Mouse (Mus musculus) left cerebral cortex, postnatal 25 days (tissue): ENCODE measurements around the gene Apof. TPM values are rescaled to one million over a fixed set of nuclear protein-coding genes. Genes with fewer than 3 reads are reported as not detected.

Experiments
- DNase-seq, 2 experiments: peaks; one replicate each; pipeline ENCODE4 v3.0.0; 2022; ENCODE audit warnings: low spot score in 2 of 2, mixed read lengths in 1 of 2
- intact Hi-C: fragments of 180-260 bp; cut with DNase I; formaldehyde crosslinking; loops from one replicate; pipeline ENCODE4 v1.15.1; 2025
- total RNA-seq, 2 experiments: library from RNA; stranded (reverse); gene quantifications; 2 replicates each; pipeline ENCODE4 v1.2.3; 2021

Gene Apof
- total RNA-seq: not detected

DNA sequence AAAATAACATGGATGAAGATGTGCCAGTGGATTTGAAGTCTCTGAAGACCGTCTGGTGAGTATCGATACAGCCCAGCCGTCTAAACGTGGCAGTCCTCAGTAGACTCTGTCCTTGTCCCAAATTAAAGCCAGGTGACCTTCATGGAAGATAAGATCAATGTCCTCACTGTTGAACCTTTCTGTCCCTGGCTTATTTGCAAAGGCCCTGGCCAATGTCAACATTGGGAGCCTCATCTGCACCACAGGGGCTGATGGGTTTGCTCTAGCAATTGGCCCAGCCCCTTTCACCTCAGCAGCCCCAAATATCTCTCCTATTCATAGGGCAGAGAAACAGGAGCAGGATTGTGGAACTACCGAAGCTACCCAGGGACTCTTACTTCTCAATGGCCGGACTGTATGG lies at the start of gene Apof:
Gene Apof, plus strand, starts transcription at position 301 of the 400 bp plus-strand sequence.
- intact Hi-C loops: no loop called here

DNA sequence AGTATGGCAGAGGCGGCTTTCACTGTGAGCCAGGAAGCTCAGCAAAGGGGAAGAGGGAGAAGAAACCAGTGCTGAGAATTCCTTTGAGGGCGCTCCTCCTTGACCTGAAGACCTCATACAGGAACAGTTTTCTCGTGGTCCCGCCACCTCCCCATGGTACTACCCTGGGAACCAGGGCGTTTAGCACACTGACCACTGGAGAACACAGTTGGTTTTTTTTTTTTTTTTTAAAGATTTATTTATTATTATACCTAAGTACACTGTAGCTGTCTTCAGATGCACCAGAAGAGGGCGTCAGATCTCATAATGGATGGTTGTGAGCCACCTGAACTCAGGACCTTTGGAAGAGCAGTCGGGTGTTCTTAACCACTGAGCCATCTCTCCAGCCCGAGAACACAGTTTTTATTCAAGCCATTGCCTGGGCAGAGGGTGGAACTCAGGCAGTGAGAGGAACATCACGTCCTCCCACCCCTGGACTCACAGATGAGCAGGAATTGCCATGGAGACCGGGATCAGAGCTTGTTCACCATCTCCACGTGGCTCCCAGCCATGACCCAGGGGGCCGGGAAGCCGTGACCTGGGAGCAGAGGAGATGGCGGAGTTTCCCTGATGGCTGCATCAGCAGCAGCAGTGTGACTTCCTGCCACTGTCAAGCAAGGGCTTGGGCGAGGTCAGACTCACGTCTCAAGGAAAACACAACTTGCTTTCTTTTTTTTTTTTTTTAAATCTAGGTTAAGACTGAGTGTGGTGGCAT lies 46.8 kb upstream of the Apof start:
- DNase-seq: no peak
- intact Hi-C loops: no loop called here

More for the DNA sequence above, at the start of gene Apof:
- no peak for DNase-seq

DNA sequence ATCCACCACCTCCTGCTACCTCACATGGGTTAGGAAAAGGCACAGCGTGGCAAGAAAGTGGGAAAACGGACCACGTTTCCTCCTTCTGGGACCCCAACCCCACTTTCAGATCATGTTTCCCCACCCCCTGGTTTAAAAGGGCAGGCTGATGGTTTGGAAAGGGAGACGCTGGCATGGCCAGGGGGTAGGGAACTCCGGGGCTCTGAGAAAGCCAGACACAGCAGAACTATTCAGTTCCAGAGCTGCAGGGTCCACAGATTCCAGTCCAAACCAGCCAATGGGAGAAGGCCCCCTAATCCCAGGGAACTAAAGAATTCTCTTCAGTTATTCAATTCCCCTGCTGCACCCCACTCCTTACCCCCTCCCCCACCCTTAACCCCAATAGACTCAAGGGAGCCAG lies 43.4 kb upstream of the Apof start:
- DNase-seq: no peak
- intact Hi-C loops: no loop called here

DNA sequence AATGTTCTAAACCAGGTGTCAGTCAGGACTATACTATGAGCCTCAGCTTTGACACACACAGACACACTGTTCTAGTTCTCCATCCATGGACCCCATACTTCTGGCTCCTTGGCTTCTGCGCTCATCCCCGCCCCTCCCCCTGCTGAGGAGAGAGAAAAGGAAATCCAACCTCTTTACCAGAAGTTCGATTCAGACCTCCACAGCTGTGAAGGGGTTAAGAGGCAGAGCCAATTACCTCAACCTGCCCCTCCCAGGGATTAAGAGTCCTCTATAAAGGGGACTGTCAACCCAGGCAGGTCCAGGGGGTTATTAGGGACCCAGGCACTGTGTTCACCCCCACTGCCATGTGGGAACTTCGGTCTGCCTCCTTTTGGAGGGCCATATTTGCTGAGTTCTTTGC lies 42.9 kb upstream of the Apof start, which contains the start of gene Mip:
Gene Mip, plus strand, starts transcription at position 301 of the 400 bp plus-strand sequence.
- no peak for DNase-seq
- intact Hi-C loops: no loop called here

DNA sequence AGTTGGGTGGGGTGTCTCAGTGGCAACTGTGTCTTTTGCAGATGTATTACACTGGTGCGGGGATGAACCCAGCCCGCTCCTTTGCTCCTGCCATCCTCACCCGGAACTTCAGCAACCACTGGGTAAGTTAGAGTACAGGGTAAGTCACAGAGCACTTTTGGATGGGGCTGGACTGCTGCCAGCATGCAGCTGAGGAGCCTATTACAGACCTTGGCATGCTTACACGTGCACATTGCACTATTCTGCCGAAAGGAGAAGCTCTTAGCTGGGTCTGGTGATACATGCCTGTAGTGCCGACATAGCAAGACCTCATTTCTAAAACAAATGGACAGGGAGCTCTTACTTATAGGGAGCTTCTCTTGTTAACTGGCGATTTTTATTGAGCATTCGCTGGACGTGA lies 40.9 kb upstream of the Apof start:
- no peak for DNase-seq
- intact Hi-C loops: no loop called here

DNA sequence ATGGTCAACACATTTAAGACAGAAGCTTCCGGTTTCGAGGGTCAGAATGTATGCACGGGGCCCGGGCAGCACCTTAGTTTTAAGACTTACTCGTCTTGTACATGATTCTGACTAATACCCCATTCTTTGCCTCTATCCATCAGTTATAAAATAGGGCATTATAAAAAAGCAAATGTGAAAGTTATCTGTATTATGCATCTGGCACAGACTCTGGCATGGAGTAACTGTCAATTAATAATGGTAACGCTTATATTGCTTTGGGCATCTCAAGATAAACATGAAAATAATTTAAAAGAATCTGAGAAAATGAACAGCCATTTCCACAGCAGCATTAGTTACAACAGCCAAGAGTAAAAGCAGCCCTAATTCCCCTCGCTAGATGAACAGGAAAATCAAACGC lies 40.5 kb upstream of the Apof start:
- intact Hi-C loops: no loop called here
- no peak for DNase-seq

DNA sequence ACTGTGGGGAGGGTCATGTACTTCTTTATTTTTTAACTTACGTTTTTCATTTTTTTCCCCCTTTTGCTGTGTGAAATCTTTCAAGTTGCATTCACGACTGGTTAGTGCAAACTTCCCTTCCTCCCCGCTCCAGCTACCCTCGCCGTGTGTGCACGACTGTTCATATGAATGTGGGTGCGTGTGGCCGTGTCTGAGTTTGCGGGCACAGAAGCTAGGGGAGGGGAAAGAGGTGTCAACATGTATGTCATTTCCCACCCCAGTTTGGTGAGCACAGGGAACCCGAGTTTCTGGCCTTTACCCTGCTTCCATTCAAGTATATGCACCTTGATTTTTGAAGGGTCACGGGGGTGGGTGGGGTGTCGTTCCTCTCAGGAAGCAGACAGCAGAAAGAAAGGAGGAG lies 37.9 kb upstream of the Apof start:
- intact Hi-C loops: loop anchor here (5.0 kb wide), 1 partner anchor 42 kb away; the partner anchor contains the start of gene Stat2
- no peak for DNase-seq

DNA sequence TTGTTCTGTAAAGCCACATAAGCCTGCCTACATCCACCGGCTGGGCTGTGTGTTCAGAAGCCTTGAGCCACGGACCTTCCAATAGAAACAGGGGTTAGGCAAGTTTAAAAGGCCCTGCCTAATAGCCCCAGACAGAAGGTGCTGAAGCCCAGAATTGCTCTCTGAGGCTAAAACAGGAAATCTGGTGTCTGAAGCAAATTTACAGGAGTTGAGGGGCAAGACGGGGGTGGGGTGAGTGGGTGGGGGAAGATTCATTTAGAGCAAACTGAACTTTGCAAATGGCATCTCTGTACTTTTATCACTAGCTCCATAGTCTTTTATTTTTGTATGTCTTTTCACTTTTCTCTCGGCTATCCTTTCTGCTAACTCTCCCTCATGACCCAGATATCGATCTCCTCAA lies 37.3 kb upstream of the Apof start:
- intact Hi-C loops: loop anchor here (5.0 kb wide), 1 partner anchor 41 kb away; the partner anchor contains the start of gene Stat2

DNA sequence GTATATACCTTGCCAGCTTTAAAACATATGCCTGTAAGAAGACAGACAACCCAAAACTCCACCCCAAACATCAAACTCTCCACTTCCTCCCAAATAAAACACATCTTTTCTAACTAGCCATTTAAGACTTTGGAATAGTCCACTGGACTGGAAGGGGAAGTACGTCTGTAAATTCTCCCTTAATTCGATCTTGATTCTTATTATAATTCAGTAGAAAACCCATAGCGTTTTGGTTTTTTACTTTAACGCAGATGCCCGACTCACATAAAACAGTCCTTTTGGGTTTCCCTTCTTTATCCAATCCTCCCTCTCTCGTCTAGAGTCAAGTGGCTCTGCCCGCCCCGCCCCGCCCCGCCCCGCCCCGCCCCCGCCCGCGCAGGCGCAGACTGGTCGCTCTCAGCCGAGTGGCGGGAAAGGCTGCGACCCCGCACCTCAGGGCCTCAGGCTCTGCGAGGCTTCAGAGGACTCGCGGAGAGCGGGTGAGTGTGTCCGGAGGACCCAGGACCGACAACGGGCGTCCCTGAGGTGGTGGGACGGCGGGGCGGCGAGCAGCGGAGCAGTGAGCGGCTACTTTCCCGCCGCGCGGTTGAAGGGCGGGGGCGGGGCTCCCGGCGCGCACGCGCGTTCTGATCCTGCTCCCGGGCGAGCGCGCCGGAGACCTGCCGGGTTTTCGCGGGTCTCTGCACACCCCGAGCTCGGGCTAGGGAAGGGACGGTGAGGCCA lies 36.6 kb upstream of the Apof start, which contains the start of gene Timeless:
Gene Timeless, plus strand, starts transcription at position 369 of the 723 bp plus-strand sequence.
- intact Hi-C loops: loop anchor here (1.0 to 5.0 kb wide), 2 partner anchors 19 to 40 kb away; partner anchors contain the start of gene Stat2
- DNase-seq: peak; percentile 77 to 89

More for the DNA sequence above, 37.3 kb upstream of the Apof start:
- no peak for DNase-seq

DNA sequence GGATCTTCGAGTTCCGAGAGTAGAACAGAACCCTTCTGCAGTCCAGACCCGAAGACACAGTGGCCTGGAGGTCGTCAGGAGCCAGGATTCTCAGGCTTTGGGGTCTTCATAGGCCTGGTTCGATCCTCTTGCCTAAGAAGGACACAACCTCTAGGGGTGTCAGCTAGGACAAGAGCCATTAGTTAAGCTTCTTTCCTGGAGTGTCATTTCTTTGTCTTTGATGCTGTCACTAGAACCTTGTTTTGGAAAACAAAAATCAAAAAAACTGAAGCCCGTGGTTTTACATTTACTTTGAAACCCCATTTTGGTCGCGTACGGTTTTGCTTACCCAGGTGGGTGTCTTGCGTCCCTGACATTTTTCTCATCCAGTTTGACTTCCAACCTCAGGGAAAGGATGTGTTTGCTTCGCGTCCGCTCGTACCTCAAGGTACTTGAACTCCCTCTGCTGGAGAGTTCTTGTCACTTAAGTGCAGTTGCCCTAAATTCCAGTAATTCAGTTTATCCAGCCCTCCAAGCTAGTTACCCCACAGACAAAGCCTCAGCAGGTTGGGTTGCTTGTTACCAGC lies 36.0 kb upstream of the Apof start:
- DNase-seq: peak; percentile 63 to 77
- intact Hi-C loops: loop anchor here (1.0 to 5.0 kb wide), 2 partner anchors 19 to 40 kb away; partner anchors contain the start of gene Stat2

DNA sequence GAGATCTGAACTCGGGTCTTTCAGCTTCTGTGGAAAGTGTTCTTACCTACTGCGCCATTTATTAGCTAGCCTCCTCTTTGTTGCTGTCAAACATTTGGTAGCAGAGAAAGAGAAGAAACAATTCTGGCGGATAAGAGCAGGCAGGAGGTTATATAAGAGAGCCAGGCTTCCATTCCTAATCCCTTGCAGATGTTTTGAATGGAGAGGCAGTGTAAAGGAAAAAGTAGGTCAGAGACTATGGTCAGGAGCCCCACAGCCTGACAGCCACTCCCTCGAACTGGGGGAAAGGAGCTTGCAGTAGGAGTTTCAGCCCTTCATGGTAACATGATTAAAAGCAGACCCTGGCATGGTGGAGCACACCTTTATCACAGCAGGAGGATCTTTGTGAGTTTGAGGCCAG lies 32.1 kb upstream of the Apof start:
- DNase-seq: peak in 1 of 2 experiments; percentile 11
- intact Hi-C loops: no loop called here

DNA sequence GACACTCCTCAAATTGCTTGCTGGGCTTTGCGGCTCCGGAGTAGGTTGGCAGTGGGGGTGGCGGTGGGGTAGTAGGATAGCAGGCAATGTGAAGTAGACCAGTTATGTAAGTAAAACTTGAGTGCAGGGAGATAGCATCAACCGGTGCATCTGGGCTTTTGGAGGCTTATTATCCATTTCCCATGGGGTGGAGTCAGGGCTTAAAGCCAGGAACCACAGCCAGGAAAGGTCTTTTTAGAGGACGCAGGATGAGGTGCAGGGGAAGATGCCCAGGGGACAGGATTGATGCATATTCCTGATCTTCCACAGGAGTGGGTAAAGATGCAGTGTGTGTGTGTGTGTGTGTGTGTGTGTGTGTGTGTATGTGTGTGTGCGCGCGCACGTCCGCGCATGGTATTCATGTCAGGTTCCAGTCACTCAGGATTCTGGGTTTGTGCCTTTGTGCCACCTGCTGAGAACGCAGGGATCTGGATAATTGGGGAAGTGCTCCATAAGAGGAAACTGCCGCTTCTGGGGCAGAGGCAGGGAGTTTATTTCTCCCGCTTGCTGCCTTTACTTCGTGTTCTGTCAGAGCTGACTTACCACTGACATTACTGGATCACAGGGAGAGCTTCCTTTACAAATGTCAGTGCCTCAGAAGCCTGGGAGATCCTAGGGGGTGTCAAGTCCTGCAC lies 30.5 kb upstream of the Apof start:
- DNase-seq: peak; percentile 4 to 61
- intact Hi-C loops: no loop called here

DNA sequence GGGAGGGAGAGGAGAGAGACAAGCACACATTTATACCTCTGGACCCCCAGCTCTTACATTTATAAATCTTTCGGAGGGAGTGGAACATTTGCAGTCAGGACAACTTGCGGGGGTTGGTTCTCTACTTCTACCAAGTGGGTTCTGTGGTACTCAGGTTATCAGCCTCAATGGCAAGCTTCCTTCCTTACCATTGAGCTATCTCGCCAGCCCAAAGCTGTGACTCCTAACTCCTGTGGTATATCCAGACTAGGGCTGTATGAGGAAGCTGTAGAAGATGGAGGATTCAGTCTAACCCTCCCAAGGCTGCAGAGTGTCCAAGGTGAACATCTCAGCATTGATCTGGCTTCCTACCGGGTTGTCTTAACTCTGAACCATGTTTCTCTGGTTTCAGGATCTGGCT lies 29.3 kb upstream of the Apof start:
- intact Hi-C loops: no loop called here
- no peak for DNase-seq

DNA sequence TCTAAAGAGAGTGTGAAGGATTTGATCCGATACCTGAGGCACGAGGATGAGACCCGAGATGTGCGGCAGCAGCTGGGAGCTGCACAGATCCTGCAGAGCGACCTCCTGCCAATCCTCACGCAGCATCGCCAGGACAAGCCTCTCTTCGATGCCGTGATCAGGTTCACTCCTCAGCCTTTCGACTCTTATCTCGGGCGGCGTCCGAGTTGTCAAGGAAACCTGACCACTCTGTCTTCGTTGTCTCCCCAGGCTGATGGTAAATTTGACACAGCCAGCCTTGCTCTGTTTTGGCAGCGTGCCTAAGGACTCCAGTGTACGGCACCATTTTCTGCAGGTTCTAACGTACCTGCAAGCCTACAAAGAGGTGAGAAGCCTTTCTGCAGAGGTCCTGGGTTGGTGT lies 28.3 kb upstream of the Apof start:
- DNase-seq: no peak
- intact Hi-C loops: no loop called here

DNA sequence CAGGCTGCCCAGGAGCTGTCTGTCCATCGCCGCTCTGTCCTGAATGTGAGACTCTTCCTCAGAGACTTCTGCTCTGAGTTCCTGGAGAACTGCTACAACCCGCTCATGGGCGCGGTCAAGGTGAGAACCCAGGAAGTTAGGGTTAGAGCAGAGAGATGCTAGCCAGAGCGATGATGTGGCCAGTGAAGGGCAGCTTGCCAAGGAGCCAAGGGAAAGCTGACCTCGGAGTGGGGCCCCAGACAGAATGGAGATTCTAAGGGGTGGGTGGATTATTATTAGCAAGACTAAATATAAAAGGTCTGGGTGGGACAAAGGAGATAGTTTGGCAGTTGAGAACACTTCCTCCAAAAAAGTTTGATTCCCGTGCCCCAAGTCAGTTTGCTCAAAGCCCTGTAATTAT lies 25.2 kb upstream of the Apof start:
- DNase-seq: no peak
- intact Hi-C loops: no loop called here

DNA sequence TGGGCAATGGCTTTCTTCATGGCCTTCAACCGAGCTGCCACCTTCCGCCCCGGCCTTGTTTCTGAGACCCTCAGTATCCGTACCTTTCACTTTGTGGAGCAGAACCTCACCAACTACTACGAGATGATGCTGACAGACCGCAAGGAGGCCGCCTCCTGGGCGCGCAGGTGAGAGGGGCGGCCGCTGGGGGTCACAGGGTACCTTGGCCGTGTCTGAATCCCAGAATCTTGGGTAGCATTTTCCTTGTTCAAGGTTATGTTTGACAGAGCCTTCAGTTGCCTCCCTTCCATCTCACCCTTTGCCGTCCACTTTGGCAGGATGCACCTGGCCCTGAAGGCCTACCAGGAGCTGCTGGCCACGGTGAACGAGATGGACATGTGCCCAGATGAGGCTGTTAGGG lies 24.4 kb upstream of the Apof start:
- intact Hi-C loops: no loop called here
- DNase-seq: no peak

DNA sequence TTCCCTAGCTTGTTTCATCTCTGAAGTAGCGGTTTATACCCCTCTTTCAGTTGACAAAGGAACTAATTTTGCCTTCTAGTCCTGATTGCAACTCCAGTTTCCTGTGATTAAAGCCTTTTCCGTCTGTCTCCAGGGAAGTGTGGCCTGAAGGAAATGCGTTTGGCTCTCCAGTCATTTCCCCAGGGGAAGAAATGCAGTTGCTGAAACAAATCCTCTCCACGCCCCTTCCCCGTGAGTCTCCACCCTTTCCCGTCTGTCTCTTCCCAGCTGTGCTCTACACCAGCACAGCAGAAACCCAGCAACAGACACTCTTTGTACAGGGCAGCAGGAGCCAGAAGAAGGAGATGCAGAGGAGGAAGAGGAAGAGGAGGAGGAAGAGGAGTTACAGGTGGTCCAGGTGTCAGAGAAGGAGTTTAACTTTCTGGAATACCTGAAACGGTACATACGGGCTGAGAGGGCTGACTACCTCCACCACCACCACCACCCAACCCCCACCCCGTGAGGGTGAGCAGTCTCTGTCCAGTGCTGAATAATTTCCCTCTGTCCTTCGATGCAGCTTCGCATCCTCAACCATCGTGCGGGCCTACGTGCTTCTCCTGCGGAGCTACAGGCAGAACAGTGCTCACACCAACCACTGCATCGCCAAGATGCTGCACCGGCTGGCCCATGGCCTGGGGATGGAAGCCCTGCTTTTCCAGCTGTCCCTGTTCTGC lies 21.3 kb upstream of the Apof start:
- no peak for DNase-seq
- intact Hi-C loops: no loop called here

DNA sequence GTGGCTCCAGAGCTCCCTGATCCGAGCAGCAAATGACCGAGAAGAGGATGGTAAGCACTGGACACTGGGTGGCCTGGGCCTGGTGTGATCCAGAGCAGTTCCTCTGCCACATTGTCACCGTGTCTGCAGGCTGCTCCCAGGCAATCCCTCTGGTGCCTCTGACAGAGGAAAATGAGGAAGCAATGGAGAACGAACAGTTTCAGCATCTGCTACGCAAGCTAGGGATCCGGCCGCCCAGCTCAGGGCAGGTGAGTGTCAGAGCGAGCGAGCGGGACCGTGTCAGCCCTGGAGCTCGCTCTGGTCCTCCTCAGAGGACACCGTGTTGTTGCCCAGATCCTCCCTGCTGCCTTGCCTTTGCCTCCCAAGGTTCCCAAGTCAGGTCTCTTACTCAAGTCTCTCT lies 17.9 kb upstream of the Apof start:
- intact Hi-C loops: no loop called here
- no peak for DNase-seq

DNA sequence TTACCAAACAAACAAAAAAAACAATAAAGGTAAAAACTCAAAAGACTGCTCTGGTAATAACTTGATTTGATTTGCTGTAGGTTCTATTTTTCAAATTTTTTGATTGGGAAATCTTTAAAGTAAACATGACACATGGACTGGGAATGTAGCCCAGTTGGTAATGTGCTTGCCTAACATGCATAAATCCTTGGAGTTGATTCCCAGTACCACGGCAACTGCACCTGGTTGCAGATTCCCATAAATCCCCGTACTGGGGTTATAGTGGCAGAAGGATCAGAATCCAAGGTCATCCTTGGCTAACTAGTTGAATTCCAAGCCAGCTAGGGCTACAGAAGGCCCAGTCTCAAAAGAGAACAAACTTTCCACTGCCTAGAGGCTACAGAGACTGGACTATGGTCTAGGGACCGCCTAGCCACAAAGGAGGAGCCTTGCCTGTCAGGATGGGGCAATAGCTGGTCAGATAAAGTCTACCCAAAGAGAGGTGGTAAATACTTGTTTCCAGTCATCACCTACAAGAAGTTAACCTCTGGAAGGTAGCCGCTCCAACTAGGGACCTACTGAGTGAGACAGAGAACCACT lies 14.7 kb upstream of the Apof start, which contains the start of gene Apon:
Gene Apon, plus strand, starts transcription at position 420 of the 579 bp plus-strand sequence.
- intact Hi-C loops: no loop called here
- DNase-seq: no peak
